Mouse (Mus musculus): Measurements from ENCODE around the gene Fam193b. TPM values are rescaled to one million over a fixed set of nuclear protein-coding genes. Genes with fewer than 3 reads are reported as not detected.

The Fam193b gene
- polyA plus RNA-seq, 1 experiment from 2014 or later = 34.3 TPM

GRCm38 (mm10) chr13:55502405-55502804 lies 68.5 kb downstream of the Fam193b start:
- Histone ChIP-seq H3K27me3 (replicated peaks; ENCODE audit: control insufficient read depth, insufficient read depth, low read length) (no peaks in the 10 kb centered on the region), H3K4me3 (ENCODE audit: low read depth, low read length) (no peak overlapping the region), H3K4me1 (ENCODE audit: control insufficient read depth, insufficient read depth, low read length) (no peaks in the 10 kb centered on the region), H3K36me3 (ENCODE audit: control insufficient read depth, insufficient read depth, low read length) (peaks cover 79% of the 10 kb centered on the region), H3K27ac (ENCODE audit: low read depth, low read length) (no peak overlapping the region), H3K4me2 (ENCODE audit: low read length) (no peak overlapping the region), H3K9ac (ENCODE audit: low read length) (no peak overlapping the region), H3K9me3 (replicated peaks; ENCODE audit: control insufficient read depth, low read length) (no peaks in the 10 kb centered on the region)
- 85% methylated on average over 8 of the region's 8 CpGs for WGBS
- no peak for ATAC-seq
- no peak for DNase-seq (ENCODE audit: low spot score)

GRCm38 (mm10) chr13:55500575-55500974 lies 70.3 kb downstream of the Fam193b start:
- peaks cover 61% of the 10 kb centered on the region for H3K36me3 ChIP-seq (ENCODE audit: control insufficient read depth, insufficient read depth, low read length)
- no peak overlapping the region for H3K4me3 ChIP-seq (ENCODE audit: low read depth, low read length)
- ATAC-seq = no peak
- no peak overlapping the region for H3K27ac ChIP-seq (ENCODE audit: low read depth, low read length)
- H3K4me1 ChIP-seq (ENCODE audit: control insufficient read depth, insufficient read depth, low read length) = peaks cover 11% of the 10 kb centered on the region
- WGBS = 84% methylated on average over 10 of the region's 10 CpGs
- DNase-seq (ENCODE audit: low spot score) = no peak
- H3K9ac ChIP-seq (ENCODE audit: low read length) = no peak overlapping the region
- no peaks in the 10 kb centered on the region for H3K27me3 ChIP-seq (replicated peaks; ENCODE audit: control insufficient read depth, insufficient read depth, low read length)
- no peak overlapping the region for H3K4me2 ChIP-seq (ENCODE audit: low read length)
- no peaks in the 10 kb centered on the region for H3K9me3 ChIP-seq (replicated peaks; ENCODE audit: control insufficient read depth, low read length)

- H3K4me2 ChIP-seq (ENCODE audit: low read length) = no peak overlapping the region
- ATAC-seq (no peak), DNase-seq (ENCODE audit: low spot score) (no peak)
- no peaks in the 10 kb centered on the region for H3K9me3 ChIP-seq (replicated peaks; ENCODE audit: control insufficient read depth, low read length)
- H3K27ac ChIP-seq (ENCODE audit: low read depth, low read length) = peak overlapping the region; percentile 39; the same call in 1 of the 2 replicates
- no peak overlapping the region for H3K9ac ChIP-seq (ENCODE audit: low read length)
- H3K27me3 ChIP-seq (replicated peaks; ENCODE audit: control insufficient read depth, insufficient read depth, low read length) = no peaks in the 10 kb centered on the region
- WGBS = 47% methylated on average over 11 of the region's 11 CpGs
- H3K4me1 ChIP-seq (ENCODE audit: control insufficient read depth, insufficient read depth, low read length) = peaks cover 25% of the 10 kb centered on the region
- H3K36me3 ChIP-seq (ENCODE audit: control insufficient read depth, insufficient read depth, low read length) = peaks cover 45% of the 10 kb centered on the region
- no peak overlapping the region for H3K4me3 ChIP-seq (ENCODE audit: low read depth, low read length)
Observed at GRCm38 (mm10) chr13:55498906-55499305, 72.0 kb downstream of the Fam193b start.

- no peaks in the 10 kb centered on the region for H3K9me3 ChIP-seq (replicated peaks; ENCODE audit: control insufficient read depth, low read length)
- no peak for DNase-seq (ENCODE audit: low spot score)
Observed at GRCm38 (mm10) chr13:55496661-55497060, 74.3 kb downstream of the Fam193b start.

GRCm38 (mm10) chr13:55495702-55496101 lies 75.2 kb downstream of the Fam193b start:
- DNase-seq (ENCODE audit: low spot score) = peak; percentile 62
- ATAC-seq = peak; percentile 54; the same call in 1 of the 2 replicates
- Histone ChIP-seq H3K9ac (ENCODE audit: low read length) (no peak overlapping the region), H3K27me3 (replicated peaks; ENCODE audit: control insufficient read depth, insufficient read depth, low read length) (no peaks in the 10 kb centered on the region), H3K4me3 (ENCODE audit: low read depth, low read length) (no peak overlapping the region), H3K4me2 (ENCODE audit: low read length) (peak overlapping the region; percentile 28; the same call in 1 of the 2 replicates), H3K4me1 (ENCODE audit: control insufficient read depth, insufficient read depth, low read length) (peaks cover 25% of the 10 kb centered on the region), H3K36me3 (ENCODE audit: control insufficient read depth, insufficient read depth, low read length) (peaks cover 19% of the 10 kb centered on the region; the same call in 1 of the 2 replicates), H3K27ac (ENCODE audit: low read depth, low read length) (peak overlapping the region; percentile 60), H3K9me3 (replicated peaks; ENCODE audit: control insufficient read depth, low read length) (no peaks in the 10 kb centered on the region)
- WGBS = 9% methylated on average over 4 of the region's 4 CpGs

More at GRCm38 (mm10) chr13:55496661-55497060, 74.3 kb downstream of the Fam193b start:
- Histone ChIP-seq H3K4me2 (ENCODE audit: low read length) (no peak overlapping the region), H3K9ac (ENCODE audit: low read length) (no peak overlapping the region), H3K4me3 (ENCODE audit: low read depth, low read length) (no peak overlapping the region), H3K27me3 (replicated peaks; ENCODE audit: control insufficient read depth, insufficient read depth, low read length) (no peaks in the 10 kb centered on the region), H3K4me1 (ENCODE audit: control insufficient read depth, insufficient read depth, low read length) (peaks cover 25% of the 10 kb centered on the region), H3K36me3 (ENCODE audit: control insufficient read depth, insufficient read depth, low read length) (peaks cover 27% of the 10 kb centered on the region), H3K27ac (ENCODE audit: low read depth, low read length) (no peak overlapping the region)
- WGBS = 86% methylated on average over 6 of the region's 6 CpGs
- ATAC-seq = no peak

GRCm38 (mm10) chr13:55494883-55495621 lies 75.9 kb downstream of the Fam193b start:
- WGBS = 14% methylated on average over 18 of the region's 18 CpGs
- Histone ChIP-seq H3K9me3 (replicated peaks; ENCODE audit: control insufficient read depth, low read length) (no peaks in the 10 kb centered on the region), H3K36me3 (ENCODE audit: control insufficient read depth, insufficient read depth, low read length) (peaks cover 13% of the 10 kb centered on the region; the same call in 1 of the 2 replicates), H3K4me3 (ENCODE audit: low read depth, low read length) (no peak overlapping the region), H3K27ac (ENCODE audit: low read depth, low read length) (peak overlapping the region; percentile 52; the same call in 1 of the 2 replicates), H3K9ac (ENCODE audit: low read length) (peak overlapping the region; percentile 21; the same call in 1 of the 2 replicates), H3K27me3 (replicated peaks; ENCODE audit: control insufficient read depth, insufficient read depth, low read length) (no peaks in the 10 kb centered on the region), H3K4me2 (ENCODE audit: low read length) (0 out of 2 replicates have a peak overlapping the region, but pooled peaks have one; percentile 9), H3K4me1 (ENCODE audit: control insufficient read depth, insufficient read depth, low read length) (peaks cover 25% of the 10 kb centered on the region)
- DNase-seq (ENCODE audit: low spot score) = peak; percentile 79
- peak; percentile 73 for ATAC-seq

- WGBS = 36% methylated on average over 2 of the region's 2 CpGs
- ATAC-seq = peak; percentile 18; the same call in 1 of the 2 replicates
- no peak overlapping the region for H3K4me2 ChIP-seq (ENCODE audit: low read length)
Observed at GRCm38 (mm10) chr13:55494257-55494656, 76.7 kb downstream of the Fam193b start.

More at GRCm38 (mm10) chr13:55494257-55494656, 76.7 kb downstream of the Fam193b start:
- Histone ChIP-seq H3K4me3 (ENCODE audit: low read depth, low read length) (no peak overlapping the region), H3K36me3 (ENCODE audit: control insufficient read depth, insufficient read depth, low read length) (peaks cover 9% of the 10 kb centered on the region; the same call in 1 of the 2 replicates), H3K27ac (ENCODE audit: low read depth, low read length) (no peak overlapping the region), H3K9me3 (replicated peaks; ENCODE audit: control insufficient read depth, low read length) (no peaks in the 10 kb centered on the region), H3K9ac (ENCODE audit: low read length) (no peak overlapping the region; the same call in 1 of the 2 replicates), H3K4me1 (ENCODE audit: control insufficient read depth, insufficient read depth, low read length) (peaks cover 25% of the 10 kb centered on the region), H3K27me3 (replicated peaks; ENCODE audit: control insufficient read depth, insufficient read depth, low read length) (no peaks in the 10 kb centered on the region)
- DNase-seq (ENCODE audit: low spot score) = no peak
